Mouse (Mus musculus): ENCODE measurements around the gene H2afb3. TPM values are rescaled to one million over a fixed set of nuclear protein-coding genes. Genes with fewer than 3 reads are reported as not detected.
A peak's percentile ranks its signal among the peaks of the same experiment; 100 is the strongest.
"Not testable (repeated sequence)": the region's sequence is repeated elsewhere in the genome, so short reads cannot be mapped to it uniquely, and the experiment has no call there.

H2afb3 gene
- not detected for total RNA-seq (2021)

- intact Hi-C loops (cut with DNase I); DNase-seq (ENCODE audit: low spot score in 2 of 2): not testable (repeated sequence)
These were observed at the start of gene H2afb3 for GRCm38 (mm10) chrX:120312995-120313394. Gene H2afb3, minus strand, starts transcription at chrX:120313095.

DNA sequence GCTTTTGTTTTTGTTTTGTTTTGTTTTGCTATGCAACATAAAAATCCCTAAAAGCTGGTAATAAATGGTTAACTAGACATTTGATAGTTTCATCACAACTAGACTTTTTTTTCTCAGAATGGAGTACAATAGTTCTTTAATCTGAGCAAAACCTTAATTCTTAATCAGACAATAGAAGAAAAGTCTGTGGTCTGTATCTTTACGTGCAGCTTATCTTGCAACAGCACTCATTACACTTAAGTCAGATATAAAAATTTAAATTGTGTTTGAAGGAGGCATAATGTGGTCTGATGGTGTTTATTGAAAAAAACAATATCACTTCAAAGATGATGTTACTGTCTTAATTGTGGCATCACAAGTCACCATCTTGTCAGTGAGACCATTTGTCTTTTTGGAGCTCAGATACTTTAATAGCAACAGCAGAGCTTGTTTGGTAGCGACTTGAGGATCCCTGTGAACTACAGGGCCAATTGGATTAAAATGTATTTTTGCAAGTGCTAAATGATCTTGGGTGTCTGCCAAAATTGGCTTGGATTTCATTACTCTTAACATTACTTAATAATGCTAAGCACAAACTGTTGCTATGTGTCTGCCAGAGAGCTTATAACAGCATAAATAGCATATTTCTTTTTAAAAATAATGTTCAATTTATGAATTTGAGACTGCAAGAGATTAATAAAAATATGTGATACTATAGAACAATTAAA lies 11.3 kb downstream of the H2afb3 start:
- intact Hi-C loops (cut with DNase I): no loop called here
- DNase-seq (ENCODE audit: low spot score in 2 of 2): no peak

GRCm38 (mm10) chrX:120292832-120293750 lies 19.8 kb downstream of the H2afb3 start:
- intact Hi-C loops (cut with DNase I): loop anchor here (5.0 kb wide), 1 partner anchor 1869 kb away; no protein-coding TSS in a partner anchor
- DNase-seq (ENCODE audit: low spot score in 2 of 2): peak; percentile 30 to 43

- intact Hi-C loops (cut with DNase I): loop anchor here (5.0 kb wide), 1 partner anchor 1871 kb away; no protein-coding TSS in a partner anchor
- peak; percentile 32 to 45 for DNase-seq (ENCODE audit: low spot score in 2 of 2)
These were observed 21.2 kb downstream of the H2afb3 start for GRCm38 (mm10) chrX:120291696-120292095.

GRCm38 (mm10) chrX:120290900-120291280 lies 22.0 kb downstream of the H2afb3 start:
- intact Hi-C loops (cut with DNase I): loop anchor here (5.0 kb wide), 1 partner anchor 1871 kb away; no protein-coding TSS in a partner anchor

GRCm38 (mm10) chrX:120290011-120290899 lies 22.6 kb downstream of the H2afb3 start, which contains the start of gene Pcdh11x:
Gene Pcdh11x, plus strand, starts transcription at chrX:120290259.
- intact Hi-C loops (cut with DNase I): loop anchor here (5.0 kb wide), 1 partner anchor 1872 kb away; no protein-coding TSS in a partner anchor
- DNase-seq (ENCODE audit: low spot score in 2 of 2): peak; percentile 54 to 66

More at GRCm38 (mm10) chrX:120290900-120291280, 22.0 kb downstream of the H2afb3 start:
- no peak for DNase-seq (ENCODE audit: low spot score in 2 of 2)

GRCm38 (mm10) chrX:120287502-120287901 lies 25.4 kb downstream of the H2afb3 start:
- peak in 1 of 2 experiments; percentile 11 for DNase-seq (ENCODE audit: low spot score in 2 of 2)
- intact Hi-C loops (cut with DNase I): no loop called here

DNA sequence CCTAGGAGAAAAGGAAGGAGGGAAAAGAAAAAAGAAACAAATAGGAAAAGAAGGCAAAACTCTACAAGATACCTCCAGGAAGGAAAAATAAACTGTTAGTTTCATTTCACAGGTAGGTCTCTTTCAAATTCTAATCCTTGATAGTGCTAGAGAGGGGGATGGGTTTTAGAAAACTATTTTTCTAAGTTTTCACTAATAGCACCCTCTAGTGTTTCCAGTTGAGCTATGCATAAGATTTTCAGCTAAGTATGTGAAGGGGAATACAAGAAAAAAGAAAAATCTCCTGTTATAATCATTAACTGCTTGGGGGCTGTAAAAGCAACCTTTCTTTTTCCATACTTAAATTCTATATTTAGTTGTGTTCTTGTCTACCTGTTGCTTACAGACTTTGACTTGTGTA lies 27.4 kb downstream of the H2afb3 start:
- intact Hi-C loops (cut with DNase I): no loop called here
- no peak for DNase-seq (ENCODE audit: low spot score in 2 of 2)

Other genes with a start within 250 kb of the H2afb3 start
- gene Pcdh11x, start 22.8 kb downstream of the H2afb3 start, total RNA-seq (2021): 10 to 100 TPM; 21.5 to 26.6 TPM

Measured in left cerebral cortex, postnatal 25 days (tissue).